ENCODE assay signal across 20 mouse cellular contexts in the genomic region with DNA sequence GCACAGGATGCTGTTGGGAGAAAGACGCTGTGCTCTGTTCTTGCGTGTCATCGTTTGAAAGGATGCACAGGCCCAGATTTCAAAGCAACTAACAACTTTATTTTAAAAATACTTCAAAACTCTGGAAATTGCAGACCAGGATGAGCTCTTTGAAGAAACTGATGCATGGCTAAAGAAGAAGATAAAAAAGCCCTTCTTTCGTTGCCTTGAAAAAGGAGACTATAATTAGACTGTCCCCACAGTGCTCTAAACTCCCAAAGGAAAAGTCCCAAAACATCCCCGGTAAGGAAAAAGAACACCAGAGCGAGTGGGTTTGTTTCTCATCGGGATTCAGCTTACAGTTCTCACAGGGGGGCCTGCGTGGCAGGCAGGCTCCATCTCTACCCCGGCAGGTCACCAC.
DNase-seq lines count a peak whose midpoint lies in the region; ATAC-seq and TF ChIP-seq lines count a peak whose summit lies in the region.
"Had no signal": no experiment of that assay in that cellular context is flagged by ENCODE, and none has a peak within 500 bp of the region (broad histone marks: within the 10 kb centered on the region; RNA-seq: fewer than 3 reads in every experiment).

No protein-coding gene starts in this region.

- no peaks in the 10 kb centered on the region; the same call in 1 of the 2 replicates for H3K36me3 ChIP-seq in forebrain, embryonic 16.5 days (ENCODE audit: control insufficient read depth, insufficient read depth)

- H3K4me2 ChIP-seq in forebrain, embryonic 16.5 days (ENCODE audit: low read length) = no peak overlapping the region
- H3K4me2 ChIP-seq: hindbrain, embryonic 12.5 days; kidney, embryonic 15.5 days; limb, embryonic 15.5 days; liver, embryonic 15.5 days had no signal

- WGBS in forebrain, embryonic 16.5 days = 61% methylated on average over 9 of the region's 9 CpGs

- H3K4me3 ChIP-seq in left cerebral cortex, adult 2 months = no peak overlapping the region
- no peak overlapping the region for H3K4me3 ChIP-seq in forebrain, embryonic 16.5 days (replicated peaks; ENCODE audit: low read length)
- H3K4me3 ChIP-seq: embryonic facial prominence, embryonic 10.5 days; heart, embryonic 10.5 days; hindbrain, embryonic 12.5 days; kidney, embryonic 15.5 days; limb, embryonic 15.5 days; liver, embryonic 15.5 days; midbrain, embryonic 10.5 days had no signal

- H3K4me1 ChIP-seq in forebrain, embryonic 16.5 days (replicated peaks; ENCODE audit: control insufficient read depth, insufficient read depth, low read length) = peaks cover 24% of the 10 kb centered on the region
- H3K4me1 ChIP-seq: kidney, embryonic 15.5 days; limb, embryonic 15.5 days; midbrain, embryonic 10.5 days had no signal

- H3K27me3 ChIP-seq in forebrain, embryonic 16.5 days (replicated peaks; ENCODE audit: control insufficient read depth, insufficient read depth, low read length) = no peaks in the 10 kb centered on the region
- H3K27me3 ChIP-seq: hindbrain, embryonic 12.5 days; kidney, embryonic 15.5 days; limb, embryonic 15.5 days; liver, embryonic 15.5 days had no signal

- no peak for TF ChIP-seq CTCF in left cerebral cortex, adult 2 months (IDR thresholded peaks at IDR 0.05)

- no peak for DNase-seq in frontal cortex, postnatal 14 days (ENCODE audit: low spot score in 2 of 2)
- DNase-seq in left cerebral cortex, adult 2 months (ENCODE audit: extremely low spot score in 1 of 2, low spot score in 2 of 2) = no peak
- DNase-seq in left cerebral cortex, adult 8-10 months (ENCODE audit: low spot score in 2 of 2) = no peak
- DNase-seq in brain, adult 2 months (ENCODE audit: low read depth, low spot score) = peak; percentile 66
- DNase-seq in retina, embryonic 14.5 days (ENCODE audit: low spot score) = no peak
- DNase-seq: adrenal gland, postnatal 25 days; B cell, adult 2 months; gastrocnemius, postnatal 25 days; thymus, adult 18-20 months had no signal

- no peak overlapping the region for H3K9ac ChIP-seq in forebrain, embryonic 16.5 days (replicated peaks; ENCODE audit: low read depth, low read length)
- H3K9ac ChIP-seq: hindbrain, embryonic 12.5 days; kidney, embryonic 15.5 days; limb, embryonic 15.5 days; liver, embryonic 15.5 days had no signal

- ATAC-seq in frontal cortex, adult (ENCODE audit: low TSS enrichment) = peak; percentile 38
- no peak for ATAC-seq in forebrain, embryonic 16.5 days
- ATAC-seq: intestine, embryonic 16.5 days had no signal

- no peaks in the 10 kb centered on the region for H3K9me3 ChIP-seq in forebrain, embryonic 16.5 days (ENCODE audit: control insufficient read depth, low read length)
- H3K9me3 ChIP-seq: embryonic facial prominence, embryonic 10.5 days; heart, embryonic 10.5 days; hindbrain, embryonic 12.5 days; kidney, embryonic 15.5 days; limb, embryonic 15.5 days; liver, embryonic 15.5 days; midbrain, embryonic 10.5 days had no signal

- intact Hi-C loops in left cerebral cortex, adult 2 months (cut with DNase I) = loop anchor here (1.0 to 10.0 kb wide), 5 partner anchors 29 to 1304 kb away; a partner anchor contains a TSS

- peak overlapping the region; percentile 92 for H3K27ac ChIP-seq in left cerebral cortex, adult 2 months
- peak overlapping the region; percentile 10 for H3K27ac ChIP-seq in forebrain, embryonic 16.5 days (ENCODE audit: low read length)
- H3K27ac ChIP-seq: embryonic facial prominence, embryonic 10.5 days; heart, embryonic 10.5 days; hindbrain, embryonic 12.5 days; kidney, embryonic 15.5 days; limb, embryonic 15.5 days; liver, embryonic 15.5 days; macrophage; midbrain, embryonic 10.5 days had no signal
